Mouse (Mus musculus): ENCODE measurements around the gene Ssu2. TPM values are rescaled to one million over a fixed set of nuclear protein-coding genes. Genes with fewer than 3 reads are reported as not detected.

The Ssu2 gene
- polyA plus RNA-seq, 1 experiment from 2014 or later = 2.7 TPM

Other genes with a start within 250 kb of the Ssu2 start
- 15.0 and 15.6 TPM in 2 replicates for gene Lmcd1, start 114.3 kb downstream of the Ssu2 start, polyA plus RNA-seq (2015; fragmentation: Nextera tagmentation; extraction: Ambion mirVana)
- gene Cav3, start 71.5 kb upstream of the Ssu2 start, polyA plus RNA-seq (2015; fragmentation: Nextera tagmentation; extraction: Ambion mirVana) = 0.90 and 1.3 TPM in 2 replicates
- 0.12 and 0.26 TPM in 2 replicates for gene Oxtr, start 101.9 kb upstream of the Ssu2 start, polyA plus RNA-seq (2015; fragmentation: Nextera tagmentation; extraction: Ambion mirVana)